Mouse (Mus musculus) megakaryocyte, embryonic 14.5 days (primary cell): Measurements from ENCODE around the gene Ccser1.

ENCODE experiments used
- FLI1 ChIP-seq: IDR thresholded peaks from 2 replicates; pipeline ENCODE4 v1.6.1; 2012; ENCODE audit warnings: low read length, inconsistent platforms, mixed read lengths
- GATA1 ChIP-seq: IDR thresholded peaks from 3 replicates; pipeline ENCODE4 v1.6.1; 2012; ENCODE audit warnings: mixed read lengths, low read length, inconsistent platforms, borderline replicate concordance

- TF ChIP-seq GATA1 (no peak), FLI1 (no peak)
These were observed 1041.7 kb downstream of the Ccser1 start for GRCm38 (mm10) chr6:62221856-62222255.
